Mouse (Mus musculus): Measurements from ENCODE around the gene Vwce.
A peak's percentile ranks its signal among the peaks of the same experiment; 100 is the strongest.

Gene Vwce

GRCm38 (mm10) chr19:10634106-10634871 lies at the start of gene Vwce:
TSS of gene Vwce (plus strand) at chr19:10634213.
- DNase-seq, result peak; percentile 17

- no peak for DNase-seq
These were observed 48.9 kb upstream of the Vwce start for GRCm38 (mm10) chr19:10585112-10585511.

GRCm38 (mm10) chr19:10587231-10587630 lies 46.8 kb upstream of the Vwce start:
- DNase-seq, result no peak

GRCm38 (mm10) chr19:10589127-10589857 lies 44.7 kb upstream of the Vwce start:
- no peak for DNase-seq

GRCm38 (mm10) chr19:10590301-10590700 lies 43.7 kb upstream of the Vwce start:
- DNase-seq, result no peak

- no peak for DNase-seq
These were observed 42.2 kb upstream of the Vwce start for GRCm38 (mm10) chr19:10591659-10592377.

- DNase-seq, result no peak
These were observed 35.8 kb upstream of the Vwce start for GRCm38 (mm10) chr19:10598188-10598587.

- no peak for DNase-seq
These were observed 34.4 kb upstream of the Vwce start for GRCm38 (mm10) chr19:10599648-10600047.

GRCm38 (mm10) chr19:10602247-10602769 lies 31.7 kb upstream of the Vwce start:
- no peak for DNase-seq

GRCm38 (mm10) chr19:10602787-10603186 lies 31.2 kb upstream of the Vwce start:
- peak; percentile 86 for DNase-seq

- no peak for DNase-seq
These were observed 30.1 kb upstream of the Vwce start for GRCm38 (mm10) chr19:10603660-10604523.

- no peak for DNase-seq
These were observed 29.5 kb upstream of the Vwce start for GRCm38 (mm10) chr19:10604534-10604933.

- DNase-seq, result peak; percentile 98
These were observed 28.6 kb upstream of the Vwce start, which contains the start of the genes Ddb1 and Tkfc for GRCm38 (mm10) chr19:10605293-10605900. TSS of gene Ddb1 (plus strand) at chr19:10605327. TSS of gene Tkfc (minus strand) at chr19:10605654.

GRCm38 (mm10) chr19:10605901-10606622 lies 28.0 kb upstream of the Vwce start:
- DNase-seq, result no peak

- no peak for DNase-seq
These were observed 25.3 kb upstream of the Vwce start for GRCm38 (mm10) chr19:10608573-10609240.

- peak; percentile 71 for DNase-seq
These were observed 882 bp downstream of the Vwce start for GRCm38 (mm10) chr19:10634872-10635318.

- no peak for DNase-seq
These were observed 3.8 kb downstream of the Vwce start for GRCm38 (mm10) chr19:10637840-10638239.

GRCm38 (mm10) chr19:10640080-10640479 lies 6.1 kb downstream of the Vwce start:
- no peak for DNase-seq

- DNase-seq, result no peak
These were observed 6.8 kb downstream of the Vwce start for GRCm38 (mm10) chr19:10640589-10641378.
